Comparison of ENCODE assay signal across 10 mouse cellular contexts in the genomic region with DNA sequence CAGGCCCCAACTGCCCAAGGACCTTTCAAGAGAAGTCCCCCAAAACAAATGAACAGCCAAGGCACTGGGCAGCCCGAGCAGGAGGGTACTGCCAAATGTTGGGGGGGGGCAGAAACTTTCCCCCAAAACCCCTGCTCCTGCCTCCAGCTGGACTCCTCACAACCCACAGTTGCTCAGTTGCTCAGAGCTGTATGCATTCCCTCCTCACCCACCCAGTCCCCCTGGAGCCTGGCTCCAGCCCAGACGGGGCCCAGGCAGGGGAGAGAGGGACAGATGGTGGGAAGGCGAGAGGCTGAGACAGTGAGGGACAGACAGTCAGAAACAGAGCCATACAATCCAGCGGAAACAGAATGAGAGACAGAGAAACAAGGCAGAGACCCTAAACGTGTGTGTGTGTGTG.
DNase-seq lines count a peak whose midpoint lies in the region; ATAC-seq and TF ChIP-seq lines count a peak whose summit lies in the region.
"Had no signal": no experiment of that assay in that cellular context is flagged by ENCODE, and none has a peak within 500 bp of the region (broad histone marks: within the 10 kb centered on the region; RNA-seq: fewer than 3 reads in every experiment).

No protein-coding gene starts in this region.

- peak overlapping the region; percentile 53 for H3K27ac ChIP-seq in heart, embryonic 12.5 days (ENCODE audit: poor library complexity, severe bottlenecking)
- H3K27ac ChIP-seq in heart, adult 2 months: no peak overlapping the region
- H3K27ac ChIP-seq in limb, embryonic 12.5 days: peak overlapping the region; percentile 82

- intact Hi-C loops in heart, adult 2 months (cut with DNase I): loop anchor here (2.0 kb wide), 1 partner anchor 20 kb away; no protein-coding TSS in a partner anchor

- H3K79me2 ChIP-seq in heart, adult 2 months (replicated peaks; ENCODE audit: control insufficient read depth, insufficient read depth, low read length): no peaks in the 10 kb centered on the region

- H3K9ac ChIP-seq in heart, embryonic 12.5 days: peak overlapping the region; percentile 32; the same call in 1 of the 2 replicates
- H3K9ac ChIP-seq in heart, adult 2 months (ENCODE audit: low read depth, low read length): no peak overlapping the region
- H3K9ac ChIP-seq in limb, embryonic 12.5 days (replicated peaks): peak overlapping the region; percentile 27; the same call in 1 of the 2 replicates

- no peaks in the 10 kb centered on the region for H3K27me3 ChIP-seq in heart, embryonic 12.5 days (replicated peaks)
- no peaks in the 10 kb centered on the region for H3K27me3 ChIP-seq in heart, adult 2 months (ENCODE audit: control insufficient read depth, insufficient read depth, low read length)
- H3K27me3 ChIP-seq in limb, embryonic 12.5 days: no peaks in the 10 kb centered on the region
- H3K27me3 ChIP-seq: CH12.LX had no signal

- TF ChIP-seq EP300 in heart, adult 2 months (IDR thresholded peaks at IDR 0.05; ENCODE audit: insufficient read depth, low read depth, low read length): no peak

- 48% methylated on average over 5 of the region's 5 CpGs for WGBS in heart, embryonic 12.5 days
- 71% methylated on average over 5 of the region's 5 CpGs for WGBS in heart, adult 2 months
- WGBS in limb, embryonic 12.5 days: 57% methylated on average over 5 of the region's 5 CpGs

- peaks cover 32% of the 10 kb centered on the region for H3K4me1 ChIP-seq in heart, embryonic 12.5 days (replicated peaks)
- peaks cover 9% of the 10 kb centered on the region for H3K4me1 ChIP-seq in heart, adult 2 months (ENCODE audit: control insufficient read depth, insufficient read depth, low read length)
- H3K4me1 ChIP-seq in limb, embryonic 12.5 days (replicated peaks): peaks cover 47% of the 10 kb centered on the region

- no peak overlapping the region for H3K4me3 ChIP-seq in heart, embryonic 12.5 days
- H3K4me3 ChIP-seq in heart, adult 2 months: no peak overlapping the region
- H3K4me3 ChIP-seq in limb, embryonic 12.5 days (replicated peaks): no peak overlapping the region

- H3K36me3 ChIP-seq in heart, embryonic 12.5 days: peaks cover 66% of the 10 kb centered on the region
- no peaks in the 10 kb centered on the region for H3K36me3 ChIP-seq in heart, adult 2 months (ENCODE audit: control insufficient read depth, insufficient read depth, low read length)
- peaks cover 89% of the 10 kb centered on the region for H3K36me3 ChIP-seq in limb, embryonic 12.5 days

- H3K4me2 ChIP-seq in heart, embryonic 12.5 days: no peak overlapping the region
- H3K4me2 ChIP-seq in limb, embryonic 12.5 days: no peak overlapping the region

- DNase-seq in heart, adult 2 months: no peak
- peak; percentile 73 for DNase-seq in right cerebral cortex, postnatal 10 days (ENCODE audit: low spot score in 2 of 2)
- DNase-seq in right cerebral cortex, adult 18-20 months: no peak
- no peak for DNase-seq in adrenal gland, adult (ENCODE audit: inconsistent age in 2 of 2, low spot score in 1 of 2)
- no peak for DNase-seq in thymus, postnatal 14 days
- DNase-seq: adrenal gland, postnatal 14 days had no signal

- peak; percentile 51; the same call in 1 of the 2 replicates for ATAC-seq in heart, embryonic 12.5 days (ENCODE audit: insufficient number of reproducible peaks, low FRiP score)
- no peak for ATAC-seq in limb, embryonic 12.5 days (ENCODE audit: insufficient number of reproducible peaks, insufficient read depth, low FRiP score, low TSS enrichment, low read depth)
- no peak for ATAC-seq in granulocyte monocyte progenitor cell, adult 5-6 weeks (replicated peaks; ENCODE audit: poor library complexity, severe bottlenecking)

- TF ChIP-seq CTCF in heart, adult 2 months (IDR thresholded peaks at IDR 0.05): no peak

- H3K9me3 ChIP-seq in heart, embryonic 12.5 days (replicated peaks): no peaks in the 10 kb centered on the region
- peaks cover 7% of the 10 kb centered on the region; the same call in 1 of the 2 replicates for H3K9me3 ChIP-seq in limb, embryonic 12.5 days

- TF ChIP-seq POLR2A in heart, adult 2 months (IDR thresholded peaks at IDR 0.05; ENCODE audit: insufficient read depth, low read depth, low read length): no peak

Comparison
In these comparisons a context has a peak if more than half of its experiments do, and no peak if none do; other contexts are left out.
1. DNase-seq: peak in right cerebral cortex, postnatal 10 days (2 of 2); none in heart, adult 2 months (0 of 2), right cerebral cortex, adult 18-20 months (single experiment), adrenal gland, adult (0 of 2) and thymus, postnatal 14 days (single experiment).